Mouse (Mus musculus): ENCODE measurements around the gene Garem2. TPM values are rescaled to one million over a fixed set of nuclear protein-coding genes. Genes with fewer than 3 reads are reported as not detected.
A peak's percentile ranks its signal among the peaks of the same experiment; 100 is the strongest.
"Not testable (repeated sequence)": the region's sequence is repeated elsewhere in the genome, so short reads cannot be mapped to it uniquely, and the experiment has no call there.

Gene Garem2
- 1.7 and 2.1 TPM in 2 replicates for polyA plus RNA-seq (2016; fragmentation: Nextera tagmentation; extraction: Ambion mirVana)

- Histone ChIP-seq H3K9me3 (no peaks in the 10 kb centered on the region), H3K27ac (replicated peaks) (peak within 1 kb of the TSS; percentile 65), H3K27me3 (replicated peaks; ENCODE audit: low read depth, poor library complexity, severe bottlenecking) (peaks cover 77% of the 10 kb centered on the region), H3K36me3 (replicated peaks) (no peaks in the 10 kb centered on the region), H3K4me3 (peak within 1 kb of the TSS; percentile 67), H3K4me1 (peaks cover 45% of the 10 kb centered on the region)
- WGBS, result under 1% methylated on average over 65 of the region's 65 CpGs
- DNase-seq (ENCODE audit: low spot score), result peak; percentile 72
Measured at GRCm38 (mm10) chr5:30104841-30105667, at the start of gene Garem2. Garem2 (plus strand) TSS chr5:30105161.

GRCm38 (mm10) chr5:30058216-30058731 is 46.7 kb upstream of the Garem2 start:
- Histone ChIP-seq H3K4me1 (no peaks in the 10 kb centered on the region), H3K4me3 (no peak overlapping the region), H3K36me3 (replicated peaks) (peaks cover 46% of the 10 kb centered on the region), H3K27me3 (replicated peaks; ENCODE audit: low read depth, poor library complexity, severe bottlenecking) (no peaks in the 10 kb centered on the region), H3K27ac (replicated peaks) (no peak overlapping the region), H3K9me3 (no peaks in the 10 kb centered on the region)
- no peak for DNase-seq (ENCODE audit: low spot score)
- 77% methylated on average over 6 of the region's 6 CpGs for WGBS

GRCm38 (mm10) chr5:30059607-30060006 is 45.4 kb upstream of the Garem2 start:
- peaks cover 59% of the 10 kb centered on the region for H3K36me3 ChIP-seq (replicated peaks)
- not testable (repeated sequence) for DNase-seq (ENCODE audit: low spot score); H3K4me3 ChIP-seq

GRCm38 (mm10) chr5:30067726-30068125 is 37.2 kb upstream of the Garem2 start:
- DNase-seq (ENCODE audit: low spot score), result no peak
- Histone ChIP-seq H3K27ac (replicated peaks) (no peak overlapping the region), H3K36me3 (replicated peaks) (peaks cover 91% of the 10 kb centered on the region), H3K4me3 (no peak overlapping the region), H3K27me3 (replicated peaks; ENCODE audit: low read depth, poor library complexity, severe bottlenecking) (no peaks in the 10 kb centered on the region), H3K4me1 (peaks cover 14% of the 10 kb centered on the region), H3K9me3 (no peaks in the 10 kb centered on the region)
- WGBS, result 85% methylated on average over 6 of the region's 6 CpGs

More at GRCm38 (mm10) chr5:30059607-30060006, 45.4 kb upstream of the Garem2 start:
- not testable (repeated sequence) for H3K27ac ChIP-seq (replicated peaks); H3K27me3 ChIP-seq (replicated peaks; ENCODE audit: low read depth, poor library complexity, severe bottlenecking); H3K4me1 ChIP-seq; H3K9me3 ChIP-seq
- WGBS, result 66% methylated on average over 5 of the region's 5 CpGs

GRCm38 (mm10) chr5:30071677-30072076 is 33.3 kb upstream of the Garem2 start:
- 85% methylated on average over 6 of the region's 6 CpGs for WGBS
- H3K9me3 ChIP-seq, result no peaks in the 10 kb centered on the region

GRCm38 (mm10) chr5:30072377-30072776 is 32.6 kb upstream of the Garem2 start:
- Histone ChIP-seq H3K27ac (replicated peaks) (peak overlapping the region; percentile 95), H3K4me3 (peak overlapping the region; percentile 89), H3K36me3 (replicated peaks) (peaks cover 44% of the 10 kb centered on the region), H3K4me1 (peaks cover 17% of the 10 kb centered on the region), H3K27me3 (replicated peaks; ENCODE audit: low read depth, poor library complexity, severe bottlenecking) (no peaks in the 10 kb centered on the region), H3K9me3 (no peaks in the 10 kb centered on the region)
- DNase-seq (ENCODE audit: low spot score), result no peak
- 51% methylated on average over 3 of the region's 3 CpGs for WGBS

More at GRCm38 (mm10) chr5:30071677-30072076, 33.3 kb upstream of the Garem2 start:
- Histone ChIP-seq H3K36me3 (replicated peaks) (peaks cover 51% of the 10 kb centered on the region), H3K27me3 (replicated peaks; ENCODE audit: low read depth, poor library complexity, severe bottlenecking) (no peaks in the 10 kb centered on the region), H3K4me3 (peak overlapping the region; percentile 89), H3K27ac (replicated peaks) (no peak overlapping the region), H3K4me1 (peaks cover 17% of the 10 kb centered on the region)
- DNase-seq (ENCODE audit: low spot score), result no peak

GRCm38 (mm10) chr5:30072825-30073821 is 31.8 kb upstream of the Garem2 start, which contains the start of gene Tyms:
Tyms (minus strand) TSS chr5:30073617.
- peak; percentile 93 for DNase-seq (ENCODE audit: low spot score)

GRCm38 (mm10) chr5:30092701-30093100 is 12.3 kb upstream of the Garem2 start:
- H3K4me3 ChIP-seq, result no peak overlapping the region
- H3K9me3 ChIP-seq, result no peaks in the 10 kb centered on the region
- WGBS, result 73% methylated on average over 13 of the region's 13 CpGs
- no peak overlapping the region for H3K27ac ChIP-seq (replicated peaks)
- H3K36me3 ChIP-seq (replicated peaks), result no peaks in the 10 kb centered on the region
- H3K27me3 ChIP-seq (replicated peaks; ENCODE audit: low read depth, poor library complexity, severe bottlenecking), result no peaks in the 10 kb centered on the region
- H3K4me1 ChIP-seq, result no peaks in the 10 kb centered on the region
- no peak for DNase-seq (ENCODE audit: low spot score)

More at GRCm38 (mm10) chr5:30072825-30073821, 31.8 kb upstream of the Garem2 start, which contains the start of gene Tyms:
- H3K4me3 ChIP-seq, result peak within 1 kb of the TSS; percentile 89
- H3K27me3 ChIP-seq (replicated peaks; ENCODE audit: low read depth, poor library complexity, severe bottlenecking), result no peaks in the 10 kb centered on the region
- 1% methylated on average over 45 of the region's 45 CpGs for WGBS
- H3K9me3 ChIP-seq, result no peaks in the 10 kb centered on the region
- H3K4me1 ChIP-seq, result peaks cover 17% of the 10 kb centered on the region
- peak within 1 kb of the TSS; percentile 95 for H3K27ac ChIP-seq (replicated peaks)
- H3K36me3 ChIP-seq (replicated peaks), result peaks cover 37% of the 10 kb centered on the region

GRCm38 (mm10) chr5:30094399-30094798 is 10.6 kb upstream of the Garem2 start:
- WGBS, result 60% methylated on average over 2 of the region's 2 CpGs
- no peaks in the 10 kb centered on the region for H3K4me1 ChIP-seq
- H3K27ac ChIP-seq (replicated peaks), result no peak overlapping the region
- no peaks in the 10 kb centered on the region for H3K36me3 ChIP-seq (replicated peaks)
- H3K9me3 ChIP-seq, result no peaks in the 10 kb centered on the region
- H3K4me3 ChIP-seq, result no peak overlapping the region
- no peak for DNase-seq (ENCODE audit: low spot score)
- no peaks in the 10 kb centered on the region for H3K27me3 ChIP-seq (replicated peaks; ENCODE audit: low read depth, poor library complexity, severe bottlenecking)

- H3K9me3 ChIP-seq, result no peaks in the 10 kb centered on the region
- no peaks in the 10 kb centered on the region for H3K4me1 ChIP-seq
- H3K27ac ChIP-seq (replicated peaks), result no peak overlapping the region
- H3K27me3 ChIP-seq (replicated peaks; ENCODE audit: low read depth, poor library complexity, severe bottlenecking), result no peaks in the 10 kb centered on the region
- WGBS, result 71% methylated on average over 6 of the region's 6 CpGs
- no peak for DNase-seq (ENCODE audit: low spot score)
- no peak overlapping the region for H3K4me3 ChIP-seq
- no peaks in the 10 kb centered on the region for H3K36me3 ChIP-seq (replicated peaks)
Measured at GRCm38 (mm10) chr5:30095731-30096130, 9.2 kb upstream of the Garem2 start.

- Histone ChIP-seq H3K4me3 (no peak overlapping the region), H3K4me1 (no peaks in the 10 kb centered on the region), H3K9me3 (no peaks in the 10 kb centered on the region), H3K36me3 (replicated peaks) (no peaks in the 10 kb centered on the region), H3K27ac (replicated peaks) (no peak overlapping the region), H3K27me3 (replicated peaks; ENCODE audit: low read depth, poor library complexity, severe bottlenecking) (peaks cover 9% of the 10 kb centered on the region)
- no peak for DNase-seq (ENCODE audit: low spot score)
- 84% methylated on average over 1 of the region's 1 CpGs for WGBS
Measured at GRCm38 (mm10) chr5:30098260-30098659, 6.7 kb upstream of the Garem2 start.

- peaks cover 37% of the 10 kb centered on the region for H3K4me1 ChIP-seq
- peaks cover 60% of the 10 kb centered on the region for H3K27me3 ChIP-seq (replicated peaks; ENCODE audit: low read depth, poor library complexity, severe bottlenecking)
- no peaks in the 10 kb centered on the region for H3K9me3 ChIP-seq
- H3K27ac ChIP-seq (replicated peaks), result no peak overlapping the region
- WGBS, result 81% methylated on average over 3 of the region's 3 CpGs
- no peaks in the 10 kb centered on the region for H3K36me3 ChIP-seq (replicated peaks)
- no peak for DNase-seq (ENCODE audit: low spot score)
- no peak overlapping the region for H3K4me3 ChIP-seq
Measured at GRCm38 (mm10) chr5:30103340-30103739, 1.6 kb upstream of the Garem2 start.
